Mouse (Mus musculus) effector memory CD4-positive, alpha-beta T cell, adult 5 months (primary cell): ENCODE data around the gene Pcnx2. TPM values are rescaled to one million over a fixed set of nuclear protein-coding genes. Genes with fewer than 3 reads are reported as not detected.

Source experiments
- polyA plus RNA-seq: library from polyadenylated mRNA; unstranded; fragments of 100-300 nt; shearing (Covaris generic); gene quantifications from one replicate; pipeline ENCODE4 v1.2.1, GENCODE M21; 2017

Pcnx2 gene
- 0.14 TPM for polyA plus RNA-seq

GRCm38 (mm10) chr8:125897868-125898788, at the start of gene Pcnx2:
Pcnx2 (minus strand) TSS chr8:125898317.

GRCm38 (mm10) chr8:125910365-125911228, 12.5 kb upstream of the Pcnx2 start, which contains the start of gene Map3k21:
Map3k21 (plus strand) TSS chr8:125910450.

GRCm38 (mm10) chr8:125729746-125730145, 168.4 kb downstream of the Pcnx2 start, which contains the start of gene Ntpcr:
Ntpcr (plus strand) TSS chr8:125729963.

Other genes with a start within 250 kb of the Pcnx2 start
- gene Map10, start 228.5 kb downstream of the Pcnx2 start, polyA plus RNA-seq: 0.31 TPM
- 13.8 TPM for gene Ntpcr, start 168.4 kb downstream of the Pcnx2 start, polyA plus RNA-seq
- not detected for gene Map3k21, start 12.1 kb upstream of the Pcnx2 start, polyA plus RNA-seq
- not detected for gene Kcnk1, start 96.9 kb upstream of the Pcnx2 start, polyA plus RNA-seq